Mouse (Mus musculus) c-Kit-positive CD71-positive TER-119-negative erythroid progenitor cells, embryonic 14.5 days (primary cell): ENCODE measurements around the gene Pan3.
A peak's percentile ranks its signal among the peaks of the same experiment; 100 is the strongest.
"Not testable (repeated sequence)": the region's sequence is repeated elsewhere in the genome, so short reads cannot be mapped to it uniquely, and the experiment has no call there.

ENCODE experiments used
- DNase-seq: peaks from one replicate; pipeline ENCODE4 v3.0.0-alpha.2; 2013; ENCODE audit warnings: low read depth

Pan3 gene

GRCm38 (mm10) chr5:147557641-147558040, 127.7 kb downstream of the Pan3 start:
- DNase-seq: not testable (repeated sequence)

DNA sequence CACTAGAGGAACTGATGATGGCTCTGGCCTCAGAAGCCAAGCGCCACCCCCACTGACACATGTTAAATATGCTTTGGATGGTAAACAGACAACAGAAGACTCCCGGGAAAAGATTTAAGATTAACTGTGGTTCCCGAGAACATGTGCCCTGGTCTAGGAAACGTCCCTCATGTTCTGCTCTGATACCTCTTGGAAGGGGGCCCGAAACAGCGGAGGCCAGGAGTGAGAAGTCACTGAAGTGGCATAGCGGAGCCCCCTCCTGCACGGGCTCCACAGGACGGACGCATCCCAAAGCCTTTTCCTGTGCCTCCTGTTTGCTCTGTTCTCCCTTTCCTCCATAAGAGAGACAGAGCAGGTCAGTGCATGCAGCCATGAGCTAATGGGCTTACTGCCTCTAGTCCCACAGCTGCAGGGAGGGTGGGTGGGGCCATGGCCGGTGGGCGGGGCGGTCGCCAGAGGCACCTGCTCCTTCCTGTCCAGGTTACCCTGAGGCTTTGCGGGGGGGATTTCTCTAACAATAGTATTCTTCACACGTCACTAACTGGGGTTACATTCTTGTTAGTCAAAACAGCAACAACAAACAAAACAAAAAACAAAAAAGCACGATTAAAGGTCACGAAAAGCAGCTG, 133.7 kb downstream of the Pan3 start:
- no peak for DNase-seq

DNA sequence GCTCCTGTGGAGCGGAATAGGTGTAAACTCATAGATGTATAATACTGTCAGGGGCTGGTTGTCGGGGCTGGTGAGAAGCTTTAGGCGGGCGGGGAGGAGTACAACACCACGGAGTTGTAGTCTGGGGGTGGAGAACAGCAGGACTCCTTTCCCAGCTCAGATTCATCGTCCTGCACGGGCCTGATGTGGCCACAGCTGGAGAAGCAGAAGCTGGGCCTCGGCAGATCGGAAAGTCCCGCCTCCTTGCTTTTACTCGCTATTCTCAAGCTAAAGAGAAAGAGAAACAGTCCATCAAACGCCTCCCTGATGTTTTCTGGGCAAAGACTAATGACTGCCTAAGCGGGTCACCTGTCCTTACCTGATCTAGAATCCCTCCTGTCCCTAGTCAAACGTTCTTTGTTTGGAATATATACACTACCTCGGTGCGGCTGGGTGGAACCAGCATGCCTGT, 134.2 kb downstream of the Pan3 start:
- no peak for DNase-seq

DNA sequence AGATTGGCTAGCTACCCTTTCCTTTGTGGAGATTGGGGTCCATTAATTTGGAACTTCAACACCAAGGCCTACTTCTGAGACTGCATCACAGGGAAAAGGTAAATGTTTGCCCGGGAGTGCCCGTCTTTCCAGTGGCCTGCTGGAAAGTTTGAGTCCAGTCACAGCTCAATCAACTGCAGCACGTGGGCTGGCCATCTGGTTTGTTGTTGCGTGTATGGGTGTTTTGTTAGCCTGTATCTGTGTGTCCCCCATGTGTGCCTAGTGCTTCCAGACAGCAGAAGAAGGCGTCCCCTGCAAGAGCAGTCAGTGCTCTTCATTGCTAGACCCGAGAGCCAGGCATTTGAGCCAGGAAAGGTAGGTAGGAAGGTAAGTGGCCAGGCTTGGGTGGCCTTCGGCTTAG, 135.5 kb downstream of the Pan3 start:
- no peak for DNase-seq

- DNase-seq: no peak
Observed at GRCm38 (mm10) chr5:147566335-147566734, 136.4 kb downstream of the Pan3 start.

GRCm38 (mm10) chr5:147572695-147573094, 142.7 kb downstream of the Pan3 start:
- no peak for DNase-seq

GRCm38 (mm10) chr5:147573555-147573954, 143.6 kb downstream of the Pan3 start:
- no peak for DNase-seq

GRCm38 (mm10) chr5:147574517-147574916, 144.6 kb downstream of the Pan3 start:
- DNase-seq: no peak

DNA sequence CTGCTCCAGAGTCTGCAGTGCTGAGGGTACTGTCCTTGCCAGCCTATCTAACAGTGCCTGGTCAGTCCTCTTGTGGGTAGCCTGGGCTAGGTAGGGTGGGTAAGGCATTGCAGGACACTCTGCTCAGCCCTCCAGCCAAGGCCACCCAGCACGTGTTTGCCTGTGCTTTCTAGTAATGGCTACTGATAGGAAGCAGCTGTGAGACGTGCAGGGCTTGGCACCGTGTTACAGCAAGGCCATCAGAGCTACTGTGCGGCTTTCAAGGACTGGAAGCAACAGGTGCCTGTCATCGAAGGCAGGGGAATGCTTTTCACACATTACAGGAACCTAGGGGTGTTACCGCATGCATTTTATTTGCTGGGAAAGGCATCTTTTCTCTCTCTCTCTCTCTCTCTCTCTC, 147.0 kb downstream of the Pan3 start:
- DNase-seq: no peak

GRCm38 (mm10) chr5:147579148-147579547, 149.2 kb downstream of the Pan3 start:
- DNase-seq: no peak

- DNase-seq: no peak
Observed at GRCm38 (mm10) chr5:147579691-147580090, 149.7 kb downstream of the Pan3 start.

- no peak for DNase-seq
Observed at GRCm38 (mm10) chr5:147580181-147580580, 150.2 kb downstream of the Pan3 start.

GRCm38 (mm10) chr5:147583702-147584298, 153.8 kb downstream of the Pan3 start:
- DNase-seq: peak; percentile 38

DNA sequence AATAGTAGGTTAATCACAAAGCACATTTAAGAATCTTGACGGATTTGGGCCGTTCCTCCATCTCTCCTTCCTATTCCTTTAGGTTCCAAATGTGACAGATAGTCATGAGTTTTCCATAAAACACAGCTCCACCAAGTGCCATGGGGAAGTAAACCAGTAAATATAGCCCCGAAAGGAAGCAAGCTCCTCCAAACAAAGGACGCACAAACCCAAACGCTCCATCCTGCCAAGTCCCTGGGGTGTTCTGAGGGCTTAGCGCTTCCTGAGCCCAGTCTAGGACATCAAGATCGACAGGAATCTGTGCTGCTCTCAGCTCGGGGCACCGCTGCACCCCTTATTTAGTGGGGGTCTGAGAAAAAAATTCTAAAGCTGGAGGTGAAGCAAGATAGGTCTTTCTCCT, 154.7 kb downstream of the Pan3 start:
- DNase-seq: no peak

- no peak for DNase-seq
Observed at GRCm38 (mm10) chr5:147585070-147585469, 155.1 kb downstream of the Pan3 start.

- DNase-seq: no peak
Observed at GRCm38 (mm10) chr5:147589814-147590213, 159.9 kb downstream of the Pan3 start.

DNA sequence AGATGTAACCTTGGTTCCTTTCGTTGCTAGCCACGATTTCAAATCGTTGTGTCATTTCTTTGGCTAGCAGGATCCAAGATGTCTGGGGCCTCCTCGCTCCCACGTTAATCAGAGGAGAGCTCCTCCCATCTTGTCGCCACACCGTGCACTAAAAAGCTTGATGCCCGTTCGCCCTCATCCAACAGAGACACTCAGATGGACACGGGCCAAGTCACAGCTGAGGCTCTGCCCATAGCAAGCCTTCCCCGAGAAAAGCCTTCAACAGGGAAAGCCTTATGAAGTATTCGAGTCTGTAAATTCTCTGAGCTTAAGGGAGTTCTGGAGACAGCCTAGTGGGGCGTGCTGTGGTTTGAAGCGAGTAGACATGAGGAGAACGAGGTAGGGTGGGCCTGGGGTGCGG, 167.9 kb downstream of the Pan3 start:
- no peak for DNase-seq
